Mouse (Mus musculus) right cerebral cortex, postnatal 25 days (tissue): ENCODE measurements around the gene Cacna1a.
"Not testable (repeated sequence)": the region's sequence is repeated elsewhere in the genome, so short reads cannot be mapped to it uniquely, and the experiment has no call there.

Experiments used
- DNase-seq: peaks from one replicate; pipeline ENCODE4 v3.0.0; 2022

The Cacna1a gene

DNA sequence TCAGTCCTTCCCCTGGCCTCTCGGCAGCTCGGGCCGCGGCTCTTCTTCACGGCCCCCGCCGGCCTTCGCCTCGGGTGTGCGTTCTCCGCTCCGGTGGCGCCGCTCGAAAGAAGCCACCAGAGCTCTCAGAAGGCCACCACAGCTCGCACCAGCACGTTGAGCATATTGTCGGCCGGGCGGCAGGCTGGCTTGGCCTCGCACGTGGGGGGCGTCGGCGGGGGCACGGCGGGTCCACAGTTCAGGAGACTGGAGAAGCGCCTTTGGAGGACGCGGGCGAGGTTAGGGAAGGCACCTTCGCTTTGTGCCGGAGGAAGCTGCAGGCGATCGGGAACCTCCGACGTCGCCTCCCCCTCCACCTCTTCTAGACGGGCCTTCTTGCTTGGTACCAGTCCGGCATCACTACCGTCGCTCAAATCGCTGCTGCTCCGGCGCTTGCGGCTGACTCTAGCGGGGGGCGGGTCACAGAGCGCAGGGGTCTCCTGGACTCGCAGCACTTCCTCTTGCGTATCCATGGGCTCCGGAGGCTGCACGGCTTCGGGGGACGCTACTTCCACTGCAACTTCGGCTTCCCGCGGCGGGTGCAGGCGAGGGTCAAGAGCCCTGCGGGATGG is 273.8 kb downstream of the Cacna1a start:
- peak; percentile 35 for DNase-seq

DNA sequence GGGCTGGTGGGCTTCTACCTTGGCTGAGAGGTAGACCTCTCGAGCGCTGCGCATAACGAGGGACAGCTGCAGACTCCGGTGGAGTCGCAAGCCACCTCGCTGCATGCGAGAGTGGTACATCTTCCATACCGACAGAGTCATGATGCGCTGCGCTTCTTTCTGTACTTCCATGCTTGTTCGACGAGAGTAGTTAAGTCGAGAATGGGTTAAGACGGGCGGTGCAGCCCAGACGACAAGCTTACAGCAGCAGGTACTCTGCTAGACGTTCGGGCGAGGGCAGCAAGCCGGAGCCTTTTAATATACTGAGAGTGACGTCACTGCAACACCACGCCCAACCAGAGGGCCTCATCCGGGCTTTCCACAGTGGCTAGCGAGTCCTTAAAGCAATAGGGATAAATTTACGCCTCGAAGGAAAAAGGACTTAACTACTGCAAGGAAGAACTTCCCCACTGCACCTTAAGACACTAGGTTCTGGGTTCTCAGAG is 274.4 kb downstream of the Cacna1a start, which contains the start of gene Ier2:
Gene Ier2 (minus strand): TSS at position 272 of the 485 bp plus-strand sequence.
- DNase-seq, result peak; percentile 91

DNA sequence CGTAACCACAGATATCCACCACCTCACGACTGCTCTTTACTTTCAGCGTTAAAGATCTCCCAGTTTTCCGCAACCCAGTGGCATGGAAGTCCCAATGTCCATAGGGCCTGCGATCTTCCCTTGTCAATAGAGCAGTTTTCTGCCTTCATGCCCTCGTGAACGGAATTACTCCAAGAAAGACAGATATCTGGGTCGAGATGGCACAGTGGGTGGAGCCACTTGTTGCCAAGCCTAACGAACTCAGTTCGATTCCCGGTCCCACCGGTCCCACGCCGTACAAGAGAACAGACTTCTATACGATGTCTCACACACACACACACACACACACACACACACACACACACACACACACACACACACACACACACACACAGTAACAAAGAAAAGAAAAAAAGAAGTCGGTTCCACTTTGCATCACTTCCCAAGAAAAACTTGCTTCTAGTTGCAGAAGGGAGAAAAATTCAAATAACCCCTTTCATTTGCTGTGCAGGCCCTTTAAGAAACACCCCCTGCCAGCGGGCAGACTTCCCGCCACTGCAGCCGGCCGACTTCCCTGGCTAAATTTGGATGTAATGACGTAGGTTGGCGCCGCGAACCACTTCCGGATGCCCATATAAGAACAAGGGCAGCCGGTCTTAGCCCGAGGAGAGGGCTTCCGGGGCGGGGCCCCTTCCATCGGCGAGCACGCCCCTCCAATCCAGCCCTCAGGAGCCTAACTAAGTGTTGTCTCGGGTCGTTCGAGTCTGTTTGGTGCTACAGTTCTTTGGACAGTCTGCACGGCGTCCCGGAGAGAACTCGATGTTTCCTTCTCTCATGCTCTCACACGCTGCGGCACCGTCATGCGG is 275.5 kb downstream of the Cacna1a start:
- peak; percentile 97 for DNase-seq

GRCm38 (mm10) chr8:84664566-84665384 is 276.5 kb downstream of the Cacna1a start:
- peak; percentile 84 for DNase-seq

GRCm38 (mm10) chr8:84665385-84665893 is 277.2 kb downstream of the Cacna1a start:
- no peak for DNase-seq

- no peak for DNase-seq
These were observed 279.8 kb downstream of the Cacna1a start for GRCm38 (mm10) chr8:84668081-84668480.

- no peak for DNase-seq
These were observed 280.7 kb downstream of the Cacna1a start for GRCm38 (mm10) chr8:84668731-84669485.

DNA sequence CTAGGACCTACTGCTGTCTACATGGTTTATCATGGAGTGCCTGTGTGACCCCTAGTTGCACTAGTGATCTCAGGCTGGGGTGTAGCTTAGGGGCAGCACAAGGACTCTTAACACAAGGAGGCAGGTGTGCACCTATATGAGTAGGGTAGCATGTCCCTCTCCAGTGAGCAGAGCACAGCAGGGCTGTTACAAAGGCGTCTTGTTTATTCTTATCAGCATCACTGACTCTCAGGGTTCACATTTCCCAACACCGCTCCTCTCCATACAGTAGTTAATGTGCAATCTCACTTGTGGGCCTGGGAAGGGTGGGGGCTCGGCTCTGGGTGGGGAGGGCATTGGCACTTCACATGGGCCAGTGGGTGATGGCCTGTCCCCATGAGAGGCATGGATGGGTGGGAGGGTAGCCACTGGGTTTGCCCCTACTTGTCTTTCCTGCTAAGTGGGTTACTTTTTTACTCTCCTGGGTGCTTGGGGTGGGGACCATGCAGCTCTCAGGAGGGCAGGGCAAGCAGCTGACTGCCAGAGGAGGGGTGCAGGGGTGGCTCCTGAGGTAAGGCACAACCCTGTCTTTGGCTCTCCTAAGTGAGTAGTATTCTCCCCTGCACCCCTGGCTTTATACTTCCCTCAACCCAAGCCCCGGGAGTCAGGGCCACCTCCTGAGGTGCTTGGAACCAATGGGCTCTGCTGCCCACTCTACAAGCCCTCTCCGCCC is 282.2 kb downstream of the Cacna1a start:
- not testable (repeated sequence) for DNase-seq

- DNase-seq, result no peak
These were observed 289.1 kb downstream of the Cacna1a start for GRCm38 (mm10) chr8:84677305-84677704.

DNA sequence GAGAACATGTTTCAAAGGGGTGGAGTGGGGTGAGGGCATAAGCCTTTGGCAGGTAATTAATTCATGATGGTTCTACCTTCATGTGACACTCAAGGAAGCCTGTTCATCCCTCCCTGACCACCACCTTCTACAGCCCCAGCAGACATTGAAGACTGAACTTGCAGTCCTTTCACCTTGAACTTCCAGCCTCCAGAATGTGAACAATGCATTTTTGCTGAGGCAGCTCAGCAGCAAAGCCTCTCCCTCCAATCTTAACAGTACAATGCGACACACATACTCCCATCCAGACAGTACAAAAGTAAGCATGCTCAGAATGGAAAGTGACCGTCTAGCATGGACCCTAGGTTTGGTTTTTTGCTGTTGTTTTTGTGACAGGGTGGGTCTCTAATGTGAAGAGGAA is 293.2 kb downstream of the Cacna1a start:
- DNase-seq, result no peak

- no peak for DNase-seq
These were observed 294.0 kb downstream of the Cacna1a start for GRCm38 (mm10) chr8:84682257-84682656.

DNA sequence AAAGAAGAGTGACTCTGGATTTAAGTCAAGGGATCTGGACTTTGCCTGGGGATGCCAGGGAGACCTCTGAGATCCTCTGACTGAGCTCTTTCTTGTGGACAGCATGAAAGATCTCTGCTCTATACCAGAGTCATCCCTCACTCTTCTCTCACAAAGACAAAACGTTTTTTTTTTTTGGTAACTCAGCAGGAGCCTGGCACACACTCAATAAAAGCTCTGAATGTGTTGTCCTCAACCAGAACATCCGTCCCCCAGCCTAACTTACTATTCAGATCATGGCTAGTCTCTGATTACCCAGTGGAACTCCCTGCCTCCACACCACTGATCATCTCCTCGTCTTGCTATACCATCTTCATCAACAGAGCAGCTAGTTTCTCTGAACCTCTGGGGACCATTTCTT is 296.3 kb downstream of the Cacna1a start:
- DNase-seq, result no peak

DNA sequence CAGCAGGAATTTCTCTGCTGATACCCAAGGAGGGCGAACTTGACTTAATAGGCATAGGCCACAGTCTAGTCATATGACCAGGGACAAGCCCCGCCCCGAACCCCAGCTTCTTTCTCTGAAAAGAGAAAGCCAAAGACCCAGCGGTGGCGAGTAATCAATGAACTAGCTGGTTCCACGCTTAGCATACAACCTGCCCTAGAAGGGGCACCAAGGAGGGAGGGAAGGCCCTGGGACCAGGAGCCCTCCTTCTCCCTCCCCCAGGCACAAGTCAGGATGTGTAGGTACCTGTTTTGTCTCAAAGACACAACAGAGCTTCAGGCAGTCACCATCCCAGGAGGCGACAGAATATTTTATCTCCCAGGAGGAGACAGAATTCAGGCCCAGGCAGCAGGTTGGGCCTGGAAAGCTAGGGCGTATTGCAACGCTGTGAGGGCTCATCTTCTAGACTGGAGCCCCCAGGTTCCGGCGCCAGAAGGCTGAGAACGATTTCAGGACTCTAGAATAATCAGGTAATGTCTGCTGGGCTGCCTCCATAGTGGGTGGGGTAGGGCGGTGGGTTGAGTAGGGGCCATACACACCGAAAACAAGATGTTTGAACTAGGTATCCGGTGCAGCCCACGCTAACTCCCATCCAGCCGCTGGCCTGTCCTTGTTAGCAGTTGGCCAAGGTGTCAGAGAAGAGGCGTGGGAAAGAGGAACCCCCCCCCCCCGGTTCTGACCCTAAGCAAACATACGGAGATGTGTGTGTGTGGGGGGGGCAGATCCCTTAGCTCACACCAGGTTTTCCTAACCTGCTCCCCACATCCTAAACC is 298.2 kb downstream of the Cacna1a start, which contains the start of gene Trmt1:
Gene Trmt1 (plus strand): TSS at position 117 of the 812 bp plus-strand sequence.
- DNase-seq, result no peak

DNA sequence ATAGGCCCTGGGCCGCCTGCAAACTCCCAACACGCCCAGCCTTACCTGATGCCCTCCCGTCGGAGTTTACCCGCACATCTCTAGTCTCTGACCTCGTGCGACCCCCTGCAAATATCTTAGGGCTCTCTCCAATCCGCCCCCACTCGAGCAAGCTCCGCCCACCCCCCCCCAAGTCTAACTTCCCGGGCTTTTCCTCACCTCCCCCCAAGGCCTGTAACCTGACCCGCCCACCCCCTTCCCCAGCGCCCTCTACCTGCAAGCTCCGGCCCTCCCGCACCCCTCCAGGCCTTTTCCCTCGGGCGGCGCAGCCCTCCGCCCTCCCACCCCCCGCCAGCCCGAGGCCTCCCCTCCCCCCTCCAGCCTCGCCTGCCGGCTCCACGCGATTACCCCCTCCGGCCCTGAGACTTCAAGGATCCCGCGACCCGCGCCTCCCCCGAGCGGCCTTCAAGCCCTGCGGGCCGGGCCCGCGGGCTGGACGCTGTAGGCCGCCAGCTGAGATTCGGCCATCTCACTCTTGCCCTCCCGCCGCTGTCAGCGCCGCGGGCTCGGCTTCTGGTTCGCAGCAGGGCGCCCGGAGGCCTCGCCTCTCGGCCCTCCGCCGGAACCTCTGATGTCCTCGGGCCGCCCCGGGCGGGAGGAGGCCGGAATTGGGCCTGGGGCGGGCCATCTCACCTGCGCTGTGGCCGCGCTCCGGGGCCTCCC is 298.9 kb downstream of the Cacna1a start:
- DNase-seq, result no peak

DNA sequence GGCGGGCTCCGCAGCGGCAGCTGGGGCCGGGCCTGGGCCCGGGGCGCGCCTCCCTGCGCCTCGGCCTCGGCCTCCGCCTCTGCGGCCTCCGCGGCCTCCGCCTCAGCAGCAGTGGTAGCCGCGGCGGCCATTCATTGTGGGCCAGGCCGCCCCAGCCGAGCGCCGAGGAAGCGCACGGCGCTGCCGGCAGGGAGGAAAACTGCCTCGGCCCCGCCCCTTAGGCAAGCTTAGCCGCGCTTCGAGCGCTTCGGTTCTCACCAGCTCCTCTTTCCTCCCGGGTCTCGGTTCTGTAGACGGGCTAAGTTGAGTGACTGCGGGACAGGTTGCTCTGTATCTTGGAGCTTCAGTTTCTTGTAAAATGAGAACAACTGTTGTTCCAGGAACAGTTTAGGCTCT is 299.5 kb downstream of the Cacna1a start, which contains the start of gene Nacc1:
Gene Nacc1 (minus strand): TSS at position 158 of the 396 bp plus-strand sequence.
- peak; percentile 89 for DNase-seq

DNA sequence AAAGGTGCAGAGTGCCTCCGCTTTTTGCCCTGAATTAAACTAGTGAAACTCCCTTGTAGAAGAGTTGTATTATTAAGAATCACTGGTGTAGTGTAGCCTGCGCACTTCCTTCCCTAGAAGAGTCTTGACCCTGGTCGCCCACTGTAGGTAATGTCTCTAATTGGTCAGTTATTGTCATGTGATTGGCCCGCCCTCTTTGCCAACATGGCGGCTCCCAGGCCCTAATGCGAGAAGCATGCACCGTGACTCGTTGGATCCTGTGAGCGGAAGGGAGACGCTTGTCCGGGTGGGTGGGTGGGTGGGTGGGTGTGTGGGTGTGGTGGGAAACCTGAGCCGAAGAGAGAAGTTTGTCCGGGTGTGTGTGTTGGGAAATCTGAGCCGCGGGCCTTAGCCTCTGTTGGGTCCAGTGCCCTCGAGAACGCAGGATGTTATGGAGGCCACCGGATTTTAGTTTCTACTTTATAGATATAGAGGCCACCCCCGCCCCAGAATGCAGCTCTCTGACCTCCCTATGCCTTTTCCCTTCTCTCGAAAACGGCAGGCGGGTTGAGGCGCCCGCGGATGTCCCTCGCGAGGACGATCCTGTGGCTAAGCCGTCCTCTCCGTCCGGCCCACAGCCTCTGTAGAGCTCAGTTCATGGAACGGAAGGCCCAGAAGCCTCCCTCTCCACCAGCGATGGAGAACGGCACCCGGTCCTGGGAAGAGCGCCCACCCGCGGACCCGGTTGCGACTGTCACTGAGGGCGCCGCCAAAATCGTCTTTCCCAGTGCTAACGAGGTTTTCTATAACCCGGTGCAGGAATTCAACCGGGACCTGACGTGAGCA is 301.1 kb downstream of the Cacna1a start:
- DNase-seq, result peak; percentile 90
